Mouse (Mus musculus) fibroblast of lung, adult 2 months (primary cell): ENCODE results near the gene Adora2b.

Experiments
- DNase-seq: peaks from one replicate; pipeline ENCODE4 v3.0.0-alpha.2; 2011; ENCODE audit warnings: low read depth

Adora2b gene

GRCm38 (mm10) chr11:62248401-62249244, at the start of gene Adora2b:
Gene Adora2b (plus strand): TSS chr11:62248984.
- no peak for DNase-seq

- no peak for DNase-seq
These were observed 47.8 kb upstream of the Adora2b start for GRCm38 (mm10) chr11:62200901-62201512.

DNA sequence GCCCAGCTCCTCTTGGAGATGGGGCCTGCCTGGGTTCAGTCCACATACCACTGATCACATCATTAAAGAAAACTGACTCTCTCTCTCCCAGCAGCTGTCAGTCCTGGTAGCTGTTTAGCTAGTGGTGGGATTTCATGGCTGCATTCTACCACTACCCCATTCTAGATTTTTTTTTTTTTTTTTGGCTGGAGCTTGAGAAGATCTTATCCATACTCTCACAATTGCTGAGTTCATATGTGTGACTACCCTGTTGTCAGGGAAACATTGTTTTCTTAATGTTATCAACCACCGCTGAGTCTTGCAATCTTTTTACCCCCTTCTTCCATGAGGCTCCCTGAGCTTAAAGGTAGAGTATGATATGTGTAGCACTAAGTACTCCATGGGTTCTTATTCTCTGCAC, 46.1 kb upstream of the Adora2b start:
- DNase-seq: no peak

DNA sequence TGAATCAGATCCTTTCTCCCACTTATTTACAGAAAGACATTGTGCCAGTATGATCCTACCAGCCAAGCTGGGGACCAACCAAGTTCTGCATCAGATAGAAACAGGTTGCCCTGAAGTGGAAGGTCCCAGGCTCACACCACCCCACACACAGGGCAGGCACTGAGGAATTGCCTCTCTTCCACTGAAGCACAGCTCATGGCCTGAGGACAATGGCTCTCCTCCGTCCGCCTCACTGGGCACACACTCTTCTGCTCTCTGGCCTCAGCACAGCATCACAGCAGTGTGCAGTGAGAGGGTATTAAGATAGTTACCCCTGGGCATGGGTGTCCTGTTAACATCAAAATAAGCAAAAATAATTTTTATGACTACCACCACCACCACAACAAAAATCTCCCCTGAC, 39.7 kb upstream of the Adora2b start:
- DNase-seq: no peak

- no peak for DNase-seq
These were observed 38.9 kb upstream of the Adora2b start for GRCm38 (mm10) chr11:62209891-62210290.

DNA sequence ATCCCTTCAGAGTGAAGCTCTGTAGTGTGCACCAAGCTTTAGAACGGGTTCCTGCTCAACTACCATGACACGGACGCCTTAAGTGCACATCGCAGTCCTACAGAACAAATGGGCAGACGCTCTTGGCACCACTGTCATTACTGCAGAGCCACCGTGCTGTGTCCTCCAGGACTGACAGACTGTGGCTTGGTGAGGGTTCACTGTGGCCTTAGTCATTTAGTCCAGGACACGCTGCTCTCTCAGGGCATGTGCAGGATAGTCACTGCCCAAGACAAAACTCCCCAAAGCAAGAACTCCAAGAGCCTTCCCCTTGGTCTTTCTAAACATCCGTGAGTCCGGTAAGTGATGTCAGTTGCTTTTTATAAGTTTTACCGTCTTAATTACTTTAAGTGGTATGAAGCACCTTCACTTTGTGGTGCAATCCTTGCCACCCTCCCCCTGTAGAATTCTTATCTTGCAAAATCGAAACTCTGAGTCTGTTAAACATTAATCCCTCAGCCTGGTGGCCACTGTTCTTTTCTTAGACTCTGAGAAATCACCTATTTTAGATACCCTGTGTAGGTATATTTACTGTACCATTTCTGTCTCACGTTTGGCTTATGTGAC, 35.3 kb upstream of the Adora2b start:
- DNase-seq: no peak

GRCm38 (mm10) chr11:62215107-62215506, 33.7 kb upstream of the Adora2b start:
- no peak for DNase-seq

DNA sequence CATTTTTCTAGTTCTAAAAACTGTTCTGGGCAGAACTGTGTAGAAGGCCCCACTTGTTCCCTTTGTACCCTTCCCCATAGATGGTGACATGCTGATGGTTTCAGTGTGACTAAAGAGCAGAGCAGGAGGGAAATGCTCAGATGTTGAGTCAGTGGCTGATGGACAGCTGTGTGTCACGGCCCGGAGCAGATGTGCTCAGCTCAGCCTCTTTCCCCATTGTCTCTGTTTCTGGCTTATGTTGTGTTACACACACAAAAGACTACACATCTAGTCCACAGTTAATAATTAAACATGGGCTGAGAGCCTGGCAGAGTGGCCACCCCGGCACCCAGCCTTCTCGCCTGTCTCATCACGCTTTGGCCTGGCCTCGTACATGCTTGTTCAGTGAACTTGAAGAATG, 31.0 kb upstream of the Adora2b start:
- no peak for DNase-seq

- DNase-seq: no peak
These were observed 27.9 kb upstream of the Adora2b start for GRCm38 (mm10) chr11:62220756-62221510.

- no peak for DNase-seq
These were observed 25.4 kb upstream of the Adora2b start for GRCm38 (mm10) chr11:62223416-62223815.

- DNase-seq: peak; percentile 73
These were observed 24.8 kb upstream of the Adora2b start for GRCm38 (mm10) chr11:62223962-62224361.

DNA sequence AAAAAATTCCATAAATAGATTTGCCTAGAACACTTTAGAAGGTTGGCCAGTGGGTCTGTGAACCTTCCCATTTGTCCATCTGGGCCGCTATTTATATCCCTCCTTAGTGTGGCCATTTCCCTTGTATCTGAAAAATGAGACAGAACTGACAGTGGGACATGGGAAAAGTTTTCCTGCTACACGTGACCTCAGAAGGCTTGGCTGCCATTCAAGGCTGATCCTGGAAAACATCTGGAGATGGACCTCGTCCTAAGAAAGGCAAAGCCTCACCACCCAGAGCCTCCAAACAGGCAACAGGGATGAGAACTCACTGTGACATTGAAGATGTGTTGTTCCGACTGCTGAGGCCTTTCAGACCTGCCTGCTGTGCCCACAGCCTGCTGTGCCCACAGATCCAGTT, 24.0 kb upstream of the Adora2b start:
- no peak for DNase-seq

DNA sequence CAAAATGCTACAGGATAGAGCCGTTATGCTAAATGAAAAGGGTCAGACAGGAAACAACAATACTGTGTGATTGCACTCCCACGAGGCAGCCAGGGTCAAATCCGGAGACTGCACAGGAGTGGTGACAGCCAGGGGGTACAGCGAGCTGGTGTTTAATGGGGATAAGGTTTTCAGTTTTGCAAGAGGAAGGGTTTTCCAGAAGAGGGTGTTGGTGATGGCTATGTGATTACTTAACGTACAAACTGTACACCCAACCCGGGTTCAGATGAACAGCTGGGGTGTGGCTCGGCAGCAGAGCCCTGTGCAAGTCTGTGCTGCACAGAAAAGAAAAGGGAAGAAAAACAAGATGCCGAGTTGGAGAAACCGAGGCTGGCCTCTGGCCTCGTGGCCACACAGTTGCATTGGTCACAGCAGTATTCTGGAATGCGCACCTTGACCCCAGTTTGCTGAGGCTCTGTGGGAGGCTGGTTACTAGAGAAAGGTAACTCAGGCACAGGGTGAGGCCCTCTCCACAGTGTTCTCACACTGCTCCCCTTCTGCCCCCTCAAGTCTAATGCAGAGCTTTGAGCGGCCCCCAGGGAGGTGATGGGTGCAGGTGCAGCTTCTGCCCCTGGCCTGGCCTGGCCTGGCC, 8.0 kb upstream of the Adora2b start:
- no peak for DNase-seq

GRCm38 (mm10) chr11:62243871-62244270, 4.9 kb upstream of the Adora2b start:
- no peak for DNase-seq

- no peak for DNase-seq
These were observed 4.3 kb upstream of the Adora2b start for GRCm38 (mm10) chr11:62244471-62244870.

GRCm38 (mm10) chr11:62247759-62248400, 904 bp upstream of the Adora2b start:
- no peak for DNase-seq

- DNase-seq: no peak
These were observed 668 bp downstream of the Adora2b start for GRCm38 (mm10) chr11:62249266-62250037.

DNA sequence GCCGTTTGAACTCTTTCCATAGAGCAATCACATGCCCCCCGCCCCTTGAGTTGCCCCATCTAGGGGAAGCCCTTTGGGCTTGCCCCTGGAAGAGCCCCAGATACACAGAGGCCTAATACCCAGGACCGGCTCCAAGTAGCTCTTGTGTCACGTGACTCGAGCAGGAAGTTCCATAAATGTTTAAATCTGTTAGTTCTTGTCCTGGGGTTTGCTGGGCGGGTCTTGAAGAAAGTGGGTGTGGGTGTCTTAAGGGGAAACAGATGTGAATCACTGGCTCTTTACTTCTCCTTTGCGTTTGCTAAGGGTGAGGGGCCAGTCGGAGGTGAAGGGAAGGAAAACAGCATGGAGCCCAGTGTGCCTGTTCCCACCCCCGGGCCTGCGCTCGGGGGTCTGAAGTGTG, 2.3 kb downstream of the Adora2b start:
- no peak for DNase-seq

DNA sequence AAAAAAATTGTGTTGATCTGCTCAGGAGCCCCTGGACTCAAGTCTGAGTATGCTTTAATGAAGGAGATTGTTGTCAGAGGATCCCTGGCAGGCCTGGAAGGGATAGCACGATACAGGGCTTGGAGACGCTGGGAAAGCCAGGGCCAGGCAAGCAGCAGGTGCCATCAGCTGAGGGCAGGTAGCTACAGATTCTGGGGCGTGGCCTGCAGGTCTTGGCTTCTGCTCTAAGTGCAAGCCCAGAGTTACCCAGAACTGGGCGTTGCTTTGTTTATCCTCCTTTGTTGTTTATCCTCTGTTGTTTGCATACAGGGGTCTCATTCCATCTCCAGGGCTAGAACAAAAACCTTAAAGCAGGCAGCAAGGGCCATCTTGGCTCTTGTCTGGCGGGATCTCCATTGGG, 4.6 kb downstream of the Adora2b start:
- no peak for DNase-seq

GRCm38 (mm10) chr11:62259214-62259613, 10.4 kb downstream of the Adora2b start:
- no peak for DNase-seq

DNA sequence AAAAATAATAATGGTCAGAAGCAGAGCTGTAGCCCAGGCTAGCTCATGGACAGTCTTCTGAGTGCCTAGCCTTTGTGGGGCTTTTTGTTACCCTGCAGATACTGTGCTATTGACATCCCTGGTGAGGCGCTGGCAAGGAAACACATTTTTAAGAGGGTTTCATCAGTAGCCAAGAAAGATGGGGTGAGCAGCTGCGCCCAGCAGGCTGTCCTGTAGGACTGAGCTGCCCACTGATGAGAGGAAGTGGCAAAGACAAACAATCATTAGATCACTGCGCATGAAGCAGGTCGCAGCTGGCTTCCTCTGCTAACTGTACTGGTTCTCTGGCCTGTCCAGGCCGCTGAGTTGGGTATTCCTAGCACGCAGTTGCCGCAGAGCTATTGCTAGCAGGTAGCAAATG, 14.8 kb downstream of the Adora2b start:
- no peak for DNase-seq
